Mouse (Mus musculus) hematopoietic stem cell, adult 5-6 weeks (primary cell): ENCODE measurements around the gene Tie1. TPM values are rescaled to one million over a fixed set of nuclear protein-coding genes. Genes with fewer than 3 reads are reported as not detected.

Experiments used
- ATAC-seq, 2 experiments: fragments of 125-278 bp in 1 of 2; replicated peaks in 1 of 2; 2 replicates each; pipeline ENCODE4 v1.8.0; 2016 to 2017; ENCODE audit warnings: inconsistent platforms in 2 of 2, mild to moderate bottlenecking in 2 of 2, moderate number of reproducible peaks in 2 of 2, low read depth in 1 of 2, moderate TSS enrichment in 1 of 2; ENCODE audit not compliant: low FRiP score in 2 of 2, poor library complexity in 2 of 2, severe bottlenecking in 2 of 2, insufficient read depth in 1 of 2, low TSS enrichment in 1 of 2
- total RNA-seq: library from RNA; stranded (forward); fragments of 172-1452, 232-1000 nt; gene quantifications from 2 replicates; pipeline ENCODE4 v1.2.3, GENCODE M21; 2017

The Tie1 gene
- total RNA-seq, 1 experiment from 2014 or later = 23.3 TPM

GRCm38 (mm10) chr4:118428531-118429214, 61.2 kb downstream of the Tie1 start:
- ATAC-seq = peak; percentile 21 to 23; a peak in 1 of 4 replicates

GRCm38 (mm10) chr4:118427768-118428451, 62.0 kb downstream of the Tie1 start, which contains the start of gene Elovl1:
Elovl1 (plus strand) TSS chr4:118428093.
- ATAC-seq = peak; percentile 86

DNA sequence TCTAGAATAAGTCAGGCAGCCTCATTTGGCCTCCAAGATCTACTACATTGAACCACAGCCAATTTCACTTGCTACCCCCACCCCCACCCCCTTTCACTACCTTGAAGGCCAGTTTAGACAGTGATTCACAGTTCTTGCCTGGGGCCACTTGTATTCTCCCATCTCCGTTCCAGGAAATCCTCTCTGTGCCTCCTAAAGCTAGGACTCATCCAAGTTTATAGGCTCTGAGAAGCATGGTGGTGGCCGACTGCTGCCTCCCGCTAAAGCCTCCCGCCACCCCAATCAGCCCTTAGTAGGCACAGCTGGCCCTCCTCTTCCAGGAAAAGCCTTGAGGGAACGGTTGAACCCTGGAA, 62.5 kb downstream of the Tie1 start:
- peak; percentile 0 to 12; a peak in 1 of 4 replicates for ATAC-seq

DNA sequence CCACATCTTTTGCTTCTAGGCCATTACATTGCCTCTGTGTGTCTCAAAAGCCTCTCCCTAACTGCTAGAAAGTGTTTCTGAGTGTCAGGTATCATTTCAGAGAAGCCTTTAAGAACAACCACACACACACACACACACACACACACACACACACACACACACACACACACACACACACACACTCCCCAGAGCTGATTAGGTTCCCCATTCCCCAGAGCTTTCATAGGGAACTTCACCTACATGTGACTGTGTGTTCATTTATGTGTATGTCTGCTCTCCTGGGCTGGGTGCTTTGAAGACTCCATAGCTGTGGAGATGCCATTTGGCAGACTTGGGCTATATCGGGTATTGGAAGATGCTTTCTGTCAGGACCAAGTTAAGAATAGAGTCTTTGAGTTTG, 64.5 kb downstream of the Tie1 start:
- ATAC-seq = no peak

- ATAC-seq = no peak
Measured at GRCm38 (mm10) chr4:118424541-118425160, 65.2 kb downstream of the Tie1 start.

DNA sequence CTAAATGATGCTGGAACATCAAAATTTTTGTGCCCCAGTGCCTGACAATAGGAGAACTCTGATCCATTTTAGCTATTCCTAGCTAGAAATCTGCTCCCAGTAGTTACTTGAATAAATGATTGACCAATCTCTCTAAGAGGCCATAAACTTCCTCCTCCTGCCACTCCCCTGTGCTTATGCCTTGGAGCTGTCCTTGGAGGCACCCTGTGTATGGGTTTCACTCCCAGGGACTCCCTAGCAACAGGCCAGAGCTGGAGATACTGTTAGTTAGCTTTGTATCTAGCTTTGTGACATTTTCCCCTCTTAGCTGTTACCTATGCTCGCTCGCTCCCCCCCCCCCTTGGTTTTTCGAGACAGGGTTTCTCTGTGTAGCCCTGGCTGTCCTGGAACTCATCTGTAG, 68.5 kb downstream of the Tie1 start:
- no peak for ATAC-seq

Other genes with a start within 250 kb of the Tie1 start
- 0.60 and 1.1 TPM in 2 replicates for gene Ptprf, start 198.7 kb downstream of the Tie1 start, total RNA-seq
- 5.2 and 7.0 TPM in 2 replicates for gene Szt2, start 80.8 kb downstream of the Tie1 start, total RNA-seq
- 35.9 and 70.3 TPM in 2 replicates for gene Med8, start 80.7 kb downstream of the Tie1 start, total RNA-seq
- gene Elovl1, start 62.0 kb downstream of the Tie1 start, total RNA-seq = 35.4 and 39.4 TPM in 2 replicates
- gene Cdc20, start 52.7 kb downstream of the Tie1 start, total RNA-seq = 61.3 and 63.3 TPM in 2 replicates
- 31.3 and 33.8 TPM in 2 replicates for gene Mpl, start 32.5 kb downstream of the Tie1 start, total RNA-seq
- not detected in 2 replicates for gene 2610528J11Rik, start 36.9 kb upstream of the Tie1 start, total RNA-seq
- not detected in 2 replicates for gene Tmem125, start 54.0 kb upstream of the Tie1 start, total RNA-seq
- gene Cfap57, start 130.7 kb upstream of the Tie1 start, total RNA-seq = 0.19 and 2.0 TPM in 2 replicates
- 106 and 124 TPM in 2 replicates for gene Ebna1bp2, start 130.7 kb upstream of the Tie1 start, total RNA-seq
- not detected in 2 replicates for gene Olfr62, start 168.9 kb upstream of the Tie1 start, total RNA-seq
- gene Olfr1342, start 202.7 kb upstream of the Tie1 start, total RNA-seq = not detected in 2 replicates
- not detected in 2 replicates for gene Olfr1341, start 213.5 kb upstream of the Tie1 start, total RNA-seq
- not detected in 2 replicates for gene Olfr1340, start 230.1 kb upstream of the Tie1 start, total RNA-seq
- not detected in 2 replicates for gene Olfr1339, start 242.1 kb upstream of the Tie1 start, total RNA-seq